Mouse (Mus musculus): ENCODE data around the gene Pxt1. TPM values are rescaled to one million over a fixed set of nuclear protein-coding genes. Genes with fewer than 3 reads are reported as not detected.

Pxt1 gene
- polyA plus RNA-seq, 2 experiments = 0.14 to 0.23 TPM

GRCm38 (mm10) chr17:28982591-28982990, 39.0 kb upstream of the Pxt1 start:
- DNase-seq (ENCODE audit: low read depth in 3 of 3, low spot score in 3 of 3) = no peak
- Histone ChIP-seq H3K36me3 (replicated peaks; ENCODE audit: control insufficient read depth, insufficient read depth, low read depth) (peaks cover 24% of the 10 kb centered on the region), H3K4me2 (ENCODE audit: low read depth) (no peak overlapping the region), H3K4me1 (replicated peaks; ENCODE audit: control insufficient read depth in 2 of 2, insufficient read depth in 2 of 2, low read length in 1 of 2) (no peaks in the 10 kb centered on the region; a peak in 1 of 4 replicates), H3K9ac (replicated peaks) (no peak overlapping the region), H3K27me3 (ENCODE audit: control insufficient read depth, insufficient read depth, low read length) (no peaks in the 10 kb centered on the region), H3K9me3 (ENCODE audit: control insufficient read depth, low read length) (no peaks in the 10 kb centered on the region), H3K27ac (no peak overlapping the region), H3K4me3 (ENCODE audit: insufficient read depth in 1 of 2, low read depth in 2 of 2, low read length in 2 of 2) (no peak overlapping the region)
- TF ChIP-seq EP300 (IDR thresholded peaks at IDR 0.05; ENCODE audit: low read depth) = no peak
- no peak for TF ChIP-seq CTCF (IDR thresholded peaks at IDR 0.05; ENCODE audit: low read depth)
- WGBS (ENCODE audit: insufficient replicate concordance) = 48% methylated on average over 4 of the region's 4 CpGs
- peak; percentile 35; the same call in 1 of the 2 replicates for ATAC-seq (ENCODE audit: insufficient read depth)

GRCm38 (mm10) chr17:28981081-28981480, 37.4 kb upstream of the Pxt1 start:
- H3K9me3 ChIP-seq (ENCODE audit: control insufficient read depth, low read length) = no peaks in the 10 kb centered on the region
- no peaks in the 10 kb centered on the region; a peak in 1 of 4 replicates for H3K4me1 ChIP-seq (replicated peaks; ENCODE audit: control insufficient read depth in 2 of 2, insufficient read depth in 2 of 2, low read length in 1 of 2)
- no peak for TF ChIP-seq EP300 (IDR thresholded peaks at IDR 0.05; ENCODE audit: low read depth)
- no peak for TF ChIP-seq CTCF (IDR thresholded peaks at IDR 0.05; ENCODE audit: low read depth)
- H3K4me3 ChIP-seq (ENCODE audit: insufficient read depth in 1 of 2, low read depth in 2 of 2, low read length in 2 of 2) = no peak overlapping the region
- no peak overlapping the region for H3K27ac ChIP-seq
- 86% methylated on average over 4 of the region's 4 CpGs for WGBS (ENCODE audit: insufficient replicate concordance)
- ATAC-seq (ENCODE audit: insufficient read depth) (no peak), DNase-seq (ENCODE audit: low read depth in 3 of 3, low spot score in 3 of 3) (no peak)
- no peaks in the 10 kb centered on the region for H3K27me3 ChIP-seq (ENCODE audit: control insufficient read depth, insufficient read depth, low read length)
- no peak overlapping the region for H3K4me2 ChIP-seq (ENCODE audit: low read depth)
- H3K36me3 ChIP-seq (replicated peaks; ENCODE audit: control insufficient read depth, insufficient read depth, low read depth) = peaks cover 14% of the 10 kb centered on the region
- H3K9ac ChIP-seq (replicated peaks) = no peak overlapping the region

GRCm38 (mm10) chr17:28979091-28979490, 35.5 kb upstream of the Pxt1 start:
- DNase-seq (ENCODE audit: low read depth in 3 of 3, low spot score in 3 of 3) (no peak), ATAC-seq (ENCODE audit: insufficient read depth) (peak; percentile 26; the same call in 1 of the 2 replicates)
- Histone ChIP-seq H3K27me3 (ENCODE audit: control insufficient read depth, insufficient read depth, low read length) (no peaks in the 10 kb centered on the region), H3K27ac (no peak overlapping the region), H3K9ac (replicated peaks) (no peak overlapping the region), H3K4me2 (ENCODE audit: low read depth) (no peak overlapping the region), H3K9me3 (ENCODE audit: control insufficient read depth, low read length) (no peaks in the 10 kb centered on the region), H3K4me1 (replicated peaks; ENCODE audit: control insufficient read depth in 2 of 2, insufficient read depth in 2 of 2, low read length in 1 of 2) (no peaks in the 10 kb centered on the region; a peak in 1 of 4 replicates), H3K36me3 (replicated peaks; ENCODE audit: control insufficient read depth, insufficient read depth, low read depth) (peaks cover 14% of the 10 kb centered on the region), H3K4me3 (ENCODE audit: insufficient read depth in 1 of 2, low read depth in 2 of 2, low read length in 2 of 2) (no peak overlapping the region)
- TF ChIP-seq EP300 (IDR thresholded peaks at IDR 0.05; ENCODE audit: low read depth) (no peak), CTCF (IDR thresholded peaks at IDR 0.05; ENCODE audit: low read depth) (no peak)
- WGBS (ENCODE audit: insufficient replicate concordance) = 83% methylated on average over 4 of the region's 4 CpGs

GRCm38 (mm10) chr17:28970122-28970521, 26.5 kb upstream of the Pxt1 start:
- no peak for ATAC-seq (ENCODE audit: insufficient read depth)
- no peak for DNase-seq (ENCODE audit: low read depth in 3 of 3, low spot score in 3 of 3)
- Histone ChIP-seq H3K4me3 (ENCODE audit: insufficient read depth in 1 of 2, low read depth in 2 of 2, low read length in 2 of 2) (no peak overlapping the region), H3K9me3 (ENCODE audit: control insufficient read depth, low read length) (no peaks in the 10 kb centered on the region), H3K27me3 (ENCODE audit: control insufficient read depth, insufficient read depth, low read length) (no peaks in the 10 kb centered on the region), H3K36me3 (replicated peaks; ENCODE audit: control insufficient read depth, insufficient read depth, low read depth) (peaks cover 77% of the 10 kb centered on the region), H3K4me2 (ENCODE audit: low read depth) (no peak overlapping the region), H3K27ac (no peak overlapping the region), H3K9ac (replicated peaks) (no peak overlapping the region), H3K4me1 (replicated peaks; ENCODE audit: control insufficient read depth in 2 of 2, insufficient read depth in 2 of 2, low read length in 1 of 2) (peaks cover 7% of the 10 kb centered on the region in 2 experiments)
- TF ChIP-seq EP300 (IDR thresholded peaks at IDR 0.05; ENCODE audit: low read depth) = no peak
- no peak for TF ChIP-seq CTCF (IDR thresholded peaks at IDR 0.05; ENCODE audit: low read depth)

- H3K9ac ChIP-seq (replicated peaks) = no peak overlapping the region
- peaks cover 93% of the 10 kb centered on the region for H3K36me3 ChIP-seq (replicated peaks; ENCODE audit: control insufficient read depth, insufficient read depth, low read depth)
- no peaks in the 10 kb centered on the region for H3K27me3 ChIP-seq (ENCODE audit: control insufficient read depth, insufficient read depth, low read length)
- H3K4me1 ChIP-seq (replicated peaks; ENCODE audit: control insufficient read depth in 2 of 2, insufficient read depth in 2 of 2, low read length in 1 of 2) = peaks cover 7% of the 10 kb centered on the region in 2 experiments
- no peak for DNase-seq (ENCODE audit: low read depth in 3 of 3, low spot score in 3 of 3)
- H3K4me3 ChIP-seq (ENCODE audit: insufficient read depth in 1 of 2, low read depth in 2 of 2, low read length in 2 of 2) = no peak overlapping the region
- no peak overlapping the region for H3K4me2 ChIP-seq (ENCODE audit: low read depth)
- no peak overlapping the region for H3K27ac ChIP-seq
- H3K9me3 ChIP-seq (ENCODE audit: control insufficient read depth, low read length) = no peaks in the 10 kb centered on the region
- ATAC-seq (ENCODE audit: insufficient read depth) = no peak
- no peak for TF ChIP-seq CTCF (IDR thresholded peaks at IDR 0.05; ENCODE audit: low read depth)
- no peak for TF ChIP-seq EP300 (IDR thresholded peaks at IDR 0.05; ENCODE audit: low read depth)
- WGBS (ENCODE audit: insufficient replicate concordance) = 39% methylated on average over 11 of the region's 11 CpGs
These were observed 23.5 kb upstream of the Pxt1 start for GRCm38 (mm10) chr17:28967021-28967610.

Measured in liver, embryonic 14.5 days (tissue).